Mouse (Mus musculus) neural tube, embryonic 12.5 days (tissue): ENCODE results near the gene Sdk1. TPM values are rescaled to one million over a fixed set of nuclear protein-coding genes. Genes with fewer than 3 reads are reported as not detected.

ENCODE experiments used
- ATAC-seq: fragments of 200-750 bp; cut with Nextera tagmentation; 2 replicates; pipeline ENCODE4 v1.8.0; 2017; ENCODE audit warnings: low read depth, mild to moderate bottlenecking, moderate TSS enrichment, moderate library complexity; ENCODE audit not compliant: low FRiP score
- H3K27ac ChIP-seq: fragments of 300-500 bp; sonication (generic); 2 replicates; pipeline ENCODE4 v1.5.1; 2016
- H3K27me3 ChIP-seq: fragments of 300-500 bp; sonication (generic); replicated peaks from 2 replicates; pipeline ENCODE4 v1.6.1; 2016; ENCODE audit warnings: mild to moderate bottlenecking
- H3K36me3 ChIP-seq: fragments of 300-500 bp; sonication (generic); 2 replicates; pipeline ENCODE4 v1.6.1; 2016; ENCODE audit warnings: mild to moderate bottlenecking
- H3K4me1 ChIP-seq: fragments of 300-500 bp; sonication (generic); 2 replicates; pipeline ENCODE4 v1.6.1; 2016
- H3K4me2 ChIP-seq: fragments of 300-500 bp; sonication (generic); replicated peaks from 2 replicates; pipeline ENCODE4 v1.6.1; 2016; ENCODE audit warnings: mild to moderate bottlenecking
- H3K4me3 ChIP-seq: fragments of 300-500 bp; sonication (generic); 2 replicates; pipeline ENCODE4 v1.5.1; 2016
- H3K9ac ChIP-seq: fragments of 300-500 bp; sonication (generic); 2 replicates; pipeline ENCODE4 v1.6.1; 2016; ENCODE audit warnings: mild to moderate bottlenecking
- H3K9me3 ChIP-seq: fragments of 300-500 bp; sonication (generic); 2 replicates; pipeline ENCODE4 v1.6.1; 2016; ENCODE audit warnings: mild to moderate bottlenecking
- WGBS: fragments of 180-500 bp; shearing (Covaris S2); methylation state at CpG from one replicate; pipeline ENCODE4 v1.1.7; 2016; 5-methylcytosine and 5-hydroxymethylcytosine counted together
- polyA plus RNA-seq: library from polyadenylated mRNA; unstranded; fragments of >200 nt; fragmentation: Nextera tagmentation; extraction: Ambion mirVana; gene quantifications from 2 replicates; pipeline ENCODE4 v1.2.1, GENCODE M21; 2016

Gene Sdk1
- polyA plus RNA-seq, 1 experiment from 2014 or later, result 4.7 TPM

GRCm38 (mm10) chr5:141952270-141952669 is 711.0 kb downstream of the Sdk1 start:
- no peak overlapping the region for H3K4me2 ChIP-seq
- H3K27me3 ChIP-seq, result no peaks in the 10 kb centered on the region
- peaks cover 15% of the 10 kb centered on the region; the same call in 1 of the 2 replicates for H3K4me1 ChIP-seq
- H3K9me3 ChIP-seq, result no peaks in the 10 kb centered on the region
- no peak overlapping the region for H3K27ac ChIP-seq
- 96% methylated on average over 2 of the region's 2 CpGs for WGBS
- ATAC-seq, result no peak
- no peak overlapping the region for H3K4me3 ChIP-seq
- no peaks in the 10 kb centered on the region for H3K36me3 ChIP-seq
- no peak overlapping the region for H3K9ac ChIP-seq

- 82% methylated on average over 7 of the region's 7 CpGs for WGBS
- Histone ChIP-seq H3K9ac (no peak overlapping the region), H3K4me1 (peaks cover 13% of the 10 kb centered on the region; the same call in 1 of the 2 replicates), H3K27ac (no peak overlapping the region), H3K4me3 (no peak overlapping the region), H3K4me2 (no peak overlapping the region), H3K9me3 (no peaks in the 10 kb centered on the region), H3K27me3 (no peaks in the 10 kb centered on the region), H3K36me3 (no peaks in the 10 kb centered on the region)
- no peak for ATAC-seq
Measured at GRCm38 (mm10) chr5:141952708-141953490, 711.6 kb downstream of the Sdk1 start.

DNA sequence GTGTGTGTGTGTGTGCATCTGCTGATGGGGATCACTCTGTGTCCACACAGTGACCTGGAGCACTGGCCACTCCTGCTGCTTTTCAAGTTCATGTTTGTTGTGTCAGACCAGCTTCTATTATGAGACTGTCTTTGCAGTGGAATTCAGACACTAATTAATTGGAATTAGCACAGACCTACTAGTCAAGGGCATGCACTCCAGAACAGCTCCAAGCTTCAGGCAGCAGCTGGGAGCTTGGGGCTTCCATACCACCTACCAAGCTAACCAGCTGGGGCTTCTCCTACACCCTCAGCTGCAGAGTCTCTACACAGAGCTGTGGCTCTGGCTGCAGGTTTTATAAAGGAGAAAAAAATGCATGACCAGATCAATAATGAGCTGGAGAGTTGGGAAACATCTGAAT is 729.8 kb downstream of the Sdk1 start:
- Histone ChIP-seq H3K27ac (no peak overlapping the region), H3K36me3 (no peaks in the 10 kb centered on the region), H3K4me3 (no peak overlapping the region), H3K27me3 (no peaks in the 10 kb centered on the region), H3K9me3 (no peaks in the 10 kb centered on the region), H3K4me2 (no peak overlapping the region), H3K4me1 (no peaks in the 10 kb centered on the region), H3K9ac (no peak overlapping the region)
- no peak for ATAC-seq

- Histone ChIP-seq H3K36me3 (no peaks in the 10 kb centered on the region), H3K9ac (no peak overlapping the region), H3K4me2 (no peak overlapping the region), H3K27me3 (0 out of 2 replicates have a peak, but pooled peaks cover 3% of the 10 kb centered on the region), H3K4me3 (no peak overlapping the region), H3K4me1 (no peaks in the 10 kb centered on the region), H3K9me3 (no peaks in the 10 kb centered on the region), H3K27ac (no peak overlapping the region)
- no peak for ATAC-seq
Measured at GRCm38 (mm10) chr5:141979511-141979910, 738.2 kb downstream of the Sdk1 start.

DNA sequence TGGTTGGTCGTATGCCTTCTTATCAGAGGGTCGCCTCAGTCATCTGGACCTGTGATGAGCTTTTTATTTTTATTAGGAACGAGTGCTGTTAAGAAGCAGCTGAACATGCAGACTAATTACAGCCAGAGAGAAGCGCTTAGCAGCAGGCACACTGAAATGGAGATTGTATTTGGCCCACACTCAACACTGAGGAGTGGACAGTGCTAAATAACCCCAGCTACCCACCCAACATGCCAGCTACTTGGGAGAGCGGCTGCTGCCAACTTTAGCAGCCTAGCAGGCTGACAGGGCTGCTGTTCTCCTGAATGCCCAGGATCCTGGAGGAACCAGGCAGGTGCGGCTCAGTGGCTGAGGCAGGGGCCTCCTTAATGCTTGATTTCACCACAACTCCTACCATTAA is 739.5 kb downstream of the Sdk1 start:
- H3K27me3 ChIP-seq, result 0 out of 2 replicates have a peak, but pooled peaks cover 3% of the 10 kb centered on the region
- no peak overlapping the region for H3K4me2 ChIP-seq
- no peaks in the 10 kb centered on the region for H3K4me1 ChIP-seq
- no peak overlapping the region for H3K27ac ChIP-seq
- no peak for ATAC-seq
- H3K4me3 ChIP-seq, result no peak overlapping the region
- no peak overlapping the region for H3K9ac ChIP-seq
- H3K36me3 ChIP-seq, result no peaks in the 10 kb centered on the region
- no peaks in the 10 kb centered on the region for H3K9me3 ChIP-seq
- 82% methylated on average over 6 of the region's 6 CpGs for WGBS

DNA sequence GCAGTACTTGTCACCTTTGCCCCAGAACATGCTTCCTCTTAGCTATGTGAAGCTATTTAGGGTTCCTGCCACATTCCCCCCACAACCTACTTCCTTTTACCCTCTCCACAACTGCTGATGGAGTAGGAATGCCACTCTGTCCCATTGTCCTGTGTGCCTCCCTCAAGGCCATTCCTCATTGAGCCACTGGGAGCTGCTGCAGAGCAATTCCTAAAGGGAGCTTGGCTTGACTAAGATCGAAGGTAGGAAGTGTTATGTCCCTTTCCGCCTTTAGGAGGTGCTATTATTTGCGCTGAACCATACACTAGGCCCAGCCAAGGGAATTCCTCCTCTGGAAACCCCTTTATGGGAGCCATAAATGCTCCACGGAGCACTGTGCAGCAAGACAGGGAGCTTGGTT is 743.0 kb downstream of the Sdk1 start:
- no peak overlapping the region for H3K4me2 ChIP-seq
- no peak overlapping the region for H3K9ac ChIP-seq
- no peak for ATAC-seq
- no peak overlapping the region for H3K4me3 ChIP-seq
- no peak overlapping the region for H3K27ac ChIP-seq
- WGBS, result 82% methylated on average over 4 of the region's 4 CpGs
- 0 out of 2 replicates have a peak, but pooled peaks cover 3% of the 10 kb centered on the region for H3K27me3 ChIP-seq
- H3K9me3 ChIP-seq, result no peaks in the 10 kb centered on the region
- no peaks in the 10 kb centered on the region for H3K4me1 ChIP-seq
- H3K36me3 ChIP-seq, result no peaks in the 10 kb centered on the region

- ATAC-seq, result no peak
- 15% methylated on average over 8 of the region's 8 CpGs for WGBS
- Histone ChIP-seq H3K4me2 (no peak overlapping the region), H3K9ac (no peak overlapping the region), H3K27ac (no peak overlapping the region), H3K27me3 (0 out of 2 replicates have a peak, but pooled peaks cover 3% of the 10 kb centered on the region), H3K9me3 (no peaks in the 10 kb centered on the region), H3K4me1 (no peaks in the 10 kb centered on the region), H3K36me3 (no peaks in the 10 kb centered on the region), H3K4me3 (no peak overlapping the region)
Measured at GRCm38 (mm10) chr5:141985003-141985402, 743.7 kb downstream of the Sdk1 start.

DNA sequence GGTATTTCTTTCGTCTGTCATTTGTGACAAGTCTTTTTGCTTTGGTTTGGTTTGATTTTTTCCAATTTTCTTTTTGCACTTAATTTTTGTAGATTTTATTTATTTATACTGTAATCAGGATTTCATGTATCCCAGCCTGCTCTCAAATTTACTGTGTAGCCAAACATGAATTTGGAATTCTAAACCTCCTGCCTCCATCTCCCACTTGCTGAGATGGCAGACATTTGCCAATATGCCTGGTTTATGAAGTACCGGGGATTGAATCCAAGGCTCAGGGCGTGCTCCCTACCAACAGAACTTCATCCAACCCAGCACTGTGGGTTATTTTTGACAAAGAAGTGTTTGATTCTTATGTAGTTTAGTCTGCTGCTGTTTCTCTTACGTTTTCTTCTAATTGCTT is 744.3 kb downstream of the Sdk1 start:
- no peaks in the 10 kb centered on the region for H3K4me1 ChIP-seq
- 0 out of 2 replicates have a peak, but pooled peaks cover 3% of the 10 kb centered on the region for H3K27me3 ChIP-seq
- no peak for ATAC-seq
- H3K27ac ChIP-seq, result no peak overlapping the region
- H3K4me3 ChIP-seq, result no peak overlapping the region
- 89% methylated on average over 4 of the region's 4 CpGs for WGBS
- H3K9me3 ChIP-seq, result no peaks in the 10 kb centered on the region
- H3K36me3 ChIP-seq, result no peaks in the 10 kb centered on the region
- H3K4me2 ChIP-seq, result no peak overlapping the region
- H3K9ac ChIP-seq, result no peak overlapping the region

GRCm38 (mm10) chr5:141987287-141987799 is 746.1 kb downstream of the Sdk1 start:
- H3K27me3 ChIP-seq, result 0 out of 2 replicates have a peak, but pooled peaks cover 3% of the 10 kb centered on the region
- 27% methylated on average over 1 of the region's 1 CpGs for WGBS
- no peak overlapping the region for H3K27ac ChIP-seq

GRCm38 (mm10) chr5:141988685-141989084 is 747.4 kb downstream of the Sdk1 start:
- Histone ChIP-seq H3K4me3 (no peak overlapping the region), H3K27ac (no peak overlapping the region), H3K27me3 (no peaks in the 10 kb centered on the region), H3K4me2 (no peak overlapping the region), H3K4me1 (no peaks in the 10 kb centered on the region), H3K9me3 (no peaks in the 10 kb centered on the region), H3K9ac (no peak overlapping the region), H3K36me3 (no peaks in the 10 kb centered on the region)
- no peak for ATAC-seq
- 80% methylated on average over 5 of the region's 5 CpGs for WGBS

More at GRCm38 (mm10) chr5:141987287-141987799, 746.1 kb downstream of the Sdk1 start:
- Histone ChIP-seq H3K4me3 (no peak overlapping the region), H3K4me1 (no peaks in the 10 kb centered on the region), H3K9ac (no peak overlapping the region), H3K4me2 (no peak overlapping the region), H3K9me3 (no peaks in the 10 kb centered on the region), H3K36me3 (no peaks in the 10 kb centered on the region)
- ATAC-seq, result no peak

DNA sequence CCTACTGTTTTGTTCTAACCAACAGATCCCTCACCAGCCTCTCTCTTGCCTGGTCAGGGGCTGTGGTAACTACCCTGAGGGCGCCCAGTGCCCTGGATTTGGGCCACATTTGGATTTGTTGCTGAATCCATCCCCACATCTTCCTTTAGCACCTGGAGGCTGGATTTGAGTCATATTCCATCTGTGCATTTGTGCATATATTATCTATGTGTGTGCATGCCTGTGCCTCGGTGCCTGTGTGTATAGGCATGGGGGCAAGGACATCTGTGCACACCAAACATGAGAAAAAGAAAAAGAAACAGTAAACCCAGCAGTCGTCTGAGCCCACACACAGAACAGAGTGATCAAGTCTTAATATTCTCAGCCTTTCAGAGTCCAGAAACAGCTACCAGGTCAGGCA is 752.9 kb downstream of the Sdk1 start:
- Histone ChIP-seq H3K4me3 (no peak overlapping the region), H3K27me3 (no peaks in the 10 kb centered on the region), H3K4me1 (no peaks in the 10 kb centered on the region), H3K9me3 (no peaks in the 10 kb centered on the region), H3K36me3 (no peaks in the 10 kb centered on the region), H3K4me2 (no peak overlapping the region), H3K9ac (no peak overlapping the region), H3K27ac (no peak overlapping the region)
- ATAC-seq, result no peak
- WGBS, result 91% methylated on average over 3 of the region's 3 CpGs

DNA sequence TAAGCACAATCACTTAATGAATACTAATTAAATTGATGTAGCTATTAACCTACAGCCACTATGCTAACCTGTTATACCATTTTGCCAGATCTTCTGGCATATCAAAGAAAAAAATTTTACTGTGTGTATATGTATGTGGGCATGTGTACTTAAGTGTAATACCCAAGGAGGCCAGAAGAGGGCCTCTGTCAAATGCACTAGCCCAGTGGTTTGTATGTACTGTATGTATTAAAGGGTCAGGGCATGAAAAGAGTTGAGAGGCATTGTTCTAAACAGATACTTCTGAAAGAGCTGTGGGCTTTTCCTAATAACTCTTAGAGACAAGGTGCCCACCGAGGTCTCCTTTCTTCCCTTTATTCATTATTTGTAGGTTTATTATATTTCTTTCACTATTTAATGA is 759.0 kb downstream of the Sdk1 start:
- no peak for ATAC-seq
- WGBS, result 95% methylated on average over 1 of the region's 1 CpGs
- Histone ChIP-seq H3K9ac (no peak overlapping the region), H3K9me3 (no peaks in the 10 kb centered on the region), H3K4me2 (no peak overlapping the region), H3K27ac (no peak overlapping the region), H3K4me1 (no peaks in the 10 kb centered on the region; the same call in 1 of the 2 replicates), H3K27me3 (no peaks in the 10 kb centered on the region), H3K36me3 (no peaks in the 10 kb centered on the region), H3K4me3 (no peak overlapping the region)

- Histone ChIP-seq H3K27ac (no peak overlapping the region), H3K36me3 (no peaks in the 10 kb centered on the region), H3K9me3 (no peaks in the 10 kb centered on the region), H3K4me3 (no peak overlapping the region), H3K4me2 (no peak overlapping the region), H3K9ac (no peak overlapping the region), H3K27me3 (no peaks in the 10 kb centered on the region), H3K4me1 (no peaks in the 10 kb centered on the region; the same call in 1 of the 2 replicates)
- 62% methylated on average over 6 of the region's 6 CpGs for WGBS
- ATAC-seq, result no peak
Measured at GRCm38 (mm10) chr5:142001131-142001530, 759.8 kb downstream of the Sdk1 start.
